Mouse (Mus musculus): ENCODE results near the gene Gm49320. TPM values are rescaled to one million over a fixed set of nuclear protein-coding genes. Genes with fewer than 3 reads are reported as not detected.
A peak's percentile ranks its signal among the peaks of the same experiment; 100 is the strongest.

Gene Gm49320
- polyA plus RNA-seq, 1 experiment = 0.11 TPM

GRCm38 (mm10) chr8:4219617-4220016 is 19.0 kb upstream of the Gm49320 start:
- no peaks in the 10 kb centered on the region for H3K36me3 ChIP-seq (ENCODE audit: control insufficient read depth, insufficient read depth)
- TF ChIP-seq MYOG (IDR thresholded peaks at IDR 0.05; ENCODE audit: control insufficient read depth, extremely low read depth, insufficient read length) (no peak), USF1 (IDR thresholded peaks at IDR 0.05; ENCODE audit: low read depth) (no peak), MYOD1 (IDR thresholded peaks at IDR 0.05; ENCODE audit: control insufficient read depth, insufficient read length, low read depth) (no peak), FOSL1 (IDR thresholded peaks at IDR 0.05; ENCODE audit: insufficient read depth, low read length, poor library complexity, severe bottlenecking) (no peak), CTCF (IDR thresholded peaks at IDR 0.05; ENCODE audit: control insufficient read depth, insufficient read depth, insufficient read length) (no peak), MAX (IDR thresholded peaks at IDR 0.05) (no peak), CEBPB (IDR thresholded peaks at IDR 0.05; ENCODE audit: low read depth) (no peak)
- H3ac ChIP-seq (ENCODE audit: control insufficient read depth, insufficient read length, low read depth) = no peak overlapping the region
- H3K79me2 ChIP-seq (ENCODE audit: control insufficient read depth, insufficient read depth) = no peaks in the 10 kb centered on the region
- H3K4me3 ChIP-seq (ENCODE audit: insufficient read depth, poor library complexity, severe bottlenecking) = no peak overlapping the region
- H3K79me3 ChIP-seq (ENCODE audit: low read depth) = no peaks in the 10 kb centered on the region
- peaks cover 10% of the 10 kb centered on the region for H3K27me3 ChIP-seq (ENCODE audit: control insufficient read depth, insufficient read depth, insufficient read length)

GRCm38 (mm10) chr8:4222059-4222458 is 16.6 kb upstream of the Gm49320 start:
- Histone ChIP-seq H3K79me2 (ENCODE audit: control insufficient read depth, insufficient read depth) (no peaks in the 10 kb centered on the region), H3ac (ENCODE audit: control insufficient read depth, insufficient read length, low read depth) (no peak overlapping the region)

GRCm38 (mm10) chr8:4226323-4226722 is 12.3 kb upstream of the Gm49320 start:
- Histone ChIP-seq H3K4me3 (ENCODE audit: insufficient read depth, poor library complexity, severe bottlenecking) (no peak overlapping the region), H3ac (ENCODE audit: control insufficient read depth, insufficient read length, low read depth) (no peak overlapping the region), H3K79me3 (ENCODE audit: low read depth) (no peaks in the 10 kb centered on the region), H3K27me3 (ENCODE audit: control insufficient read depth, insufficient read depth, insufficient read length) (no peaks in the 10 kb centered on the region), H3K79me2 (ENCODE audit: control insufficient read depth, insufficient read depth) (no peaks in the 10 kb centered on the region), H3K36me3 (ENCODE audit: control insufficient read depth, insufficient read depth) (no peaks in the 10 kb centered on the region)
- no peak for TF ChIP-seq MYOG (IDR thresholded peaks at IDR 0.05; ENCODE audit: control insufficient read depth, extremely low read depth, insufficient read length)
- no peak for TF ChIP-seq CTCF (IDR thresholded peaks at IDR 0.05; ENCODE audit: control insufficient read depth, insufficient read depth, insufficient read length)
- no peak for TF ChIP-seq USF1 (IDR thresholded peaks at IDR 0.05; ENCODE audit: low read depth)
- no peak for TF ChIP-seq FOSL1 (IDR thresholded peaks at IDR 0.05; ENCODE audit: insufficient read depth, low read length, poor library complexity, severe bottlenecking)
- no peak for TF ChIP-seq CEBPB (IDR thresholded peaks at IDR 0.05; ENCODE audit: low read depth)
- no peak for TF ChIP-seq MAX (IDR thresholded peaks at IDR 0.05)
- no peak for TF ChIP-seq MYOD1 (IDR thresholded peaks at IDR 0.05; ENCODE audit: control insufficient read depth, insufficient read length, low read depth)

More at GRCm38 (mm10) chr8:4222059-4222458, 16.6 kb upstream of the Gm49320 start:
- TF ChIP-seq CEBPB (IDR thresholded peaks at IDR 0.05; ENCODE audit: low read depth) (no peak), MYOG (IDR thresholded peaks at IDR 0.05; ENCODE audit: control insufficient read depth, extremely low read depth, insufficient read length) (no peak), USF1 (IDR thresholded peaks at IDR 0.05; ENCODE audit: low read depth) (no peak), FOSL1 (IDR thresholded peaks at IDR 0.05; ENCODE audit: insufficient read depth, low read length, poor library complexity, severe bottlenecking) (no peak), MAX (IDR thresholded peaks at IDR 0.05) (no peak), MYOD1 (IDR thresholded peaks at IDR 0.05; ENCODE audit: control insufficient read depth, insufficient read length, low read depth) (no peak), CTCF (IDR thresholded peaks at IDR 0.05; ENCODE audit: control insufficient read depth, insufficient read depth, insufficient read length) (no peak)
- no peak overlapping the region for H3K4me3 ChIP-seq (ENCODE audit: insufficient read depth, poor library complexity, severe bottlenecking)
- H3K27me3 ChIP-seq (ENCODE audit: control insufficient read depth, insufficient read depth, insufficient read length) = peaks cover 2% of the 10 kb centered on the region
- H3K36me3 ChIP-seq (ENCODE audit: control insufficient read depth, insufficient read depth) = no peaks in the 10 kb centered on the region
- H3K79me3 ChIP-seq (ENCODE audit: low read depth) = no peaks in the 10 kb centered on the region

- peak within 1 kb of the TSS; percentile 94 for H3ac ChIP-seq (ENCODE audit: control insufficient read depth, insufficient read length, low read depth)
- H3K79me3 ChIP-seq (ENCODE audit: low read depth) = no peaks in the 10 kb centered on the region
- H3K36me3 ChIP-seq (ENCODE audit: control insufficient read depth, insufficient read depth) = no peaks in the 10 kb centered on the region
- peak within 1 kb of the TSS; percentile 29 for H3K4me3 ChIP-seq (ENCODE audit: insufficient read depth, poor library complexity, severe bottlenecking)
- TF ChIP-seq USF1 (IDR thresholded peaks at IDR 0.05; ENCODE audit: low read depth) (no peak), FOSL1 (IDR thresholded peaks at IDR 0.05; ENCODE audit: insufficient read depth, low read length, poor library complexity, severe bottlenecking) (no peak), CTCF (IDR thresholded peaks at IDR 0.05; ENCODE audit: control insufficient read depth, insufficient read depth, insufficient read length) (no peak), MYOG (IDR thresholded peaks at IDR 0.05; ENCODE audit: control insufficient read depth, extremely low read depth, insufficient read length) (no peak), MYOD1 (IDR thresholded peaks at IDR 0.05; ENCODE audit: control insufficient read depth, insufficient read length, low read depth) (no peak), MAX (IDR thresholded peaks at IDR 0.05) (no peak), CEBPB (IDR thresholded peaks at IDR 0.05; ENCODE audit: low read depth) (no peak)
- H3K27me3 ChIP-seq (ENCODE audit: control insufficient read depth, insufficient read depth, insufficient read length) = no peaks in the 10 kb centered on the region
- H3K79me2 ChIP-seq (ENCODE audit: control insufficient read depth, insufficient read depth) = no peaks in the 10 kb centered on the region
Observed at GRCm38 (mm10) chr8:4226739-4227347, 11.8 kb upstream of the Gm49320 start, which contains the start of gene Lrrc8e. TSS of gene Lrrc8e (plus strand) at chr8:4226827.

- Histone ChIP-seq H3K79me2 (ENCODE audit: control insufficient read depth, insufficient read depth) (no peaks in the 10 kb centered on the region), H3ac (ENCODE audit: control insufficient read depth, insufficient read length, low read depth) (no peak overlapping the region), H3K27me3 (ENCODE audit: control insufficient read depth, insufficient read depth, insufficient read length) (no peaks in the 10 kb centered on the region), H3K79me3 (ENCODE audit: low read depth) (no peaks in the 10 kb centered on the region), H3K36me3 (ENCODE audit: control insufficient read depth, insufficient read depth) (no peaks in the 10 kb centered on the region), H3K4me3 (ENCODE audit: insufficient read depth, poor library complexity, severe bottlenecking) (no peak overlapping the region)
- TF ChIP-seq MAX (IDR thresholded peaks at IDR 0.05) (no peak), MYOG (IDR thresholded peaks at IDR 0.05; ENCODE audit: control insufficient read depth, extremely low read depth, insufficient read length) (no peak), CTCF (IDR thresholded peaks at IDR 0.05; ENCODE audit: control insufficient read depth, insufficient read depth, insufficient read length) (no peak), MYOD1 (IDR thresholded peaks at IDR 0.05; ENCODE audit: control insufficient read depth, insufficient read length, low read depth) (no peak), CEBPB (IDR thresholded peaks at IDR 0.05; ENCODE audit: low read depth) (no peak), USF1 (IDR thresholded peaks at IDR 0.05; ENCODE audit: low read depth) (no peak), FOSL1 (IDR thresholded peaks at IDR 0.05; ENCODE audit: insufficient read depth, low read length, poor library complexity, severe bottlenecking) (no peak)
Observed at GRCm38 (mm10) chr8:4227919-4228318, 10.7 kb upstream of the Gm49320 start.

Data from C2C12 (cell line).